Mouse (Mus musculus): ENCODE measurements around the gene Fcgr4. TPM values are rescaled to one million over a fixed set of nuclear protein-coding genes. Genes with fewer than 3 reads are reported as not detected.

Gene Fcgr4
- total and polyA plus RNA-seq, 3 experiments: not detected

DNA sequence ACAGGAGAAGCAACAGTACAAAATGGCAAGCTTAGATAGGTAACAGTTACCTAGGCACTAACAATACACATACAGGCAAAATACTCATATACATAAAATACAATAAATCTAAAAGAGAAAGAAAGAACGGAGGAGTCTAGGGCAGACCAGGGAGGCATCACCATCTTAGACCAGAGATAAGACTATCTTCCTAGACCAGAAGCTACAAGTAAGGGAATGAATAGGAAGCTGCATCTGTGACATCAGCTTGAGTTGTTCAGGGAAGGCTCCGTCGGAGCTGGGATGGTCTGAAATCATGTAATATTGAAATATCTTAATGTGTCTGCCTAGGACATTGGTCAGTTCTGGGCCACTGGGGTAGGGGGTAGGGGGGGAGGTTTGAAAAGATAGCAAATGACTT, 13.0 kb downstream of the Fcgr4 start:
- DNase-seq (ENCODE audit: low read depth, low spot score): peak; percentile 62
- Histone ChIP-seq H3K79me2 (ENCODE audit: control insufficient read depth, insufficient read depth, low read length, poor library complexity) (no peaks in the 10 kb centered on the region), H3K9me3 (replicated peaks; ENCODE audit: insufficient read depth, low read length) (no peaks in the 10 kb centered on the region), H3K4me1 (ENCODE audit: control insufficient read depth in 1 of 2, insufficient read depth in 2 of 2, low read length in 2 of 2) (peaks cover 0 to 3% of the 10 kb centered on the region in 2 experiments; a peak in 1 of 4 replicates), H3K27me3 (ENCODE audit: control insufficient read depth in 1 of 2, insufficient read depth in 2 of 2, low read length in 2 of 2) (no peaks in the 10 kb centered on the region), H3K9ac (ENCODE audit: control insufficient read depth, low read depth, low read length, poor library complexity, severe bottlenecking) (no peak overlapping the region), H3K4me3 (ENCODE audit: control insufficient read depth in 1 of 2, insufficient read depth in 1 of 2, low read depth in 2 of 2, low read length in 2 of 2) (peak overlapping the region in 1 of 2 experiments; percentile 53; a peak in 1 of 4 replicates), H3K36me3 (ENCODE audit: control insufficient read depth in 1 of 2, insufficient read depth in 2 of 2, low read length in 2 of 2) (peaks cover 0 to 13% of the 10 kb centered on the region in 2 experiments; a peak in 2 of 4 replicates), H3K27ac (ENCODE audit: control insufficient read depth, low read depth, low read length) (0 out of 2 replicates have a peak overlapping the region, but pooled peaks have one; percentile 32)
- no peak for TF ChIP-seq MAX (IDR thresholded peaks at IDR 0.05; ENCODE audit: low read length)
- TF ChIP-seq GATA1 (IDR thresholded peaks at IDR 0.05; ENCODE audit: low read depth, low read length): peak; percentile 79
- TF ChIP-seq ZC3H11A (IDR thresholded peaks at IDR 0.05; ENCODE audit: low read depth, low read length): no peak
- TF ChIP-seq TAL1 (IDR thresholded peaks at IDR 0.05; ENCODE audit: low read length): peak; percentile 65

DNA sequence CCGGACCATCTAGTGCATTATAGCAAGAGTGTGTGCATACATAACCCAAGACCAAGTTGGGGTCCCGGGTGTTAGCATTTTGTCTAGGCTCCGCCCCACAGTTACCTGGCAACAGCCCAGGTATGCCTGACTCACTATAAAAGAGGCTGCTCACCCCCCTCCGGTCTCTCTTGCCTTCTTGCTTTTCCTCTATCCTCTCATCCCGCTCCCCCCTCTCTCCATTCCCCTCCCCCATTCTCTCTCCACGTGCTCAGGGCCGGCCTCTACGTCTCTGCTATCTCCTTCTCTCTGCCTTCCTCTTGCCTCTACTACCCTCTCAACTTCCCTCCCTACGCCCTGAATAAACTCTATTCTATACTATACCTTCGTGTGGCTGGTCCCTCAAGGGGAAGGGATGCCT, 14.0 kb downstream of the Fcgr4 start:
- H3K9ac ChIP-seq (ENCODE audit: control insufficient read depth, low read depth, low read length, poor library complexity, severe bottlenecking): peak overlapping the region; percentile 57
- H3K27ac ChIP-seq (ENCODE audit: control insufficient read depth, low read depth, low read length): peak overlapping the region; percentile 38
- TF ChIP-seq KAT2A (conservative IDR thresholded peaks at IDR 0.05; ENCODE audit: low read depth, low read length): no peak
- no peak for TF ChIP-seq MYB (IDR thresholded peaks at IDR 0.05; ENCODE audit: low read depth, low read length)
- no peak for TF ChIP-seq USF1 (IDR thresholded peaks at IDR 0.05; ENCODE audit: low read depth, low read length)
- no peak for TF ChIP-seq MEF2A (IDR thresholded peaks at IDR 0.05; ENCODE audit: extremely low read depth, insufficient replicate concordance, low read depth, low read length, poor library complexity, severe bottlenecking)
- no peak for TF ChIP-seq NELFE (IDR thresholded peaks at IDR 0.05; ENCODE audit: low read depth, low read length)
- TF ChIP-seq POLR2AphosphoS2 (IDR thresholded peaks at IDR 0.05; ENCODE audit: low read length): no peak
- TF ChIP-seq USF2 (IDR thresholded peaks at IDR 0.05; ENCODE audit: borderline replicate concordance in 1 of 2, insufficient read depth in 1 of 2, low read depth in 1 of 2, low read length in 2 of 2): no peak
- no peak for TF ChIP-seq CHD1 (IDR thresholded peaks at IDR 0.05; ENCODE audit: low read depth, low read length)
- no peak for TF ChIP-seq RCOR1 (IDR thresholded peaks at IDR 0.05; ENCODE audit: low read depth, low read length)
- no peak for TF ChIP-seq CHD2 (IDR thresholded peaks at IDR 0.05; ENCODE audit: low read length)
- no peak for TF ChIP-seq ZC3H11A (IDR thresholded peaks at IDR 0.05; ENCODE audit: low read depth, low read length)
- TF ChIP-seq ZMIZ1 (IDR thresholded peaks at IDR 0.05; ENCODE audit: low read depth, low read length): no peak
- no peak for TF ChIP-seq MAZ (IDR thresholded peaks at IDR 0.05; ENCODE audit: low read depth, low read length)
- TF ChIP-seq POLR2AphosphoS5 (IDR thresholded peaks at IDR 0.05; ENCODE audit: borderline replicate concordance, low read depth, low read length): no peak
- TF ChIP-seq MYC (IDR thresholded peaks at IDR 0.05; ENCODE audit: low read depth, low read length): no peak
- no peak for TF ChIP-seq SIN3A (IDR thresholded peaks at IDR 0.05; ENCODE audit: low read length)
- TF ChIP-seq CTCF (IDR thresholded peaks at IDR 0.05 in 2 of 3, conservative IDR thresholded peaks at IDR 0.05 in 1 of 3; ENCODE audit: control insufficient read depth in 1 of 3, insufficient read depth in 1 of 3, low read depth in 2 of 3, low read length in 3 of 3, poor library complexity in 1 of 3, severe bottlenecking in 1 of 3): no peak
- no peak for TF ChIP-seq JUND (IDR thresholded peaks at IDR 0.05; ENCODE audit: low read depth, low read length)
- peak overlapping the region; percentile 53 to 55 for H3K4me3 ChIP-seq (ENCODE audit: control insufficient read depth in 1 of 2, insufficient read depth in 1 of 2, low read depth in 2 of 2, low read length in 2 of 2)
- no peaks in the 10 kb centered on the region for H3K27me3 ChIP-seq (ENCODE audit: control insufficient read depth in 1 of 2, insufficient read depth in 2 of 2, low read length in 2 of 2)
- H3K79me2 ChIP-seq (ENCODE audit: control insufficient read depth, insufficient read depth, low read length, poor library complexity): no peaks in the 10 kb centered on the region
- H3K4me1 ChIP-seq (ENCODE audit: control insufficient read depth in 1 of 2, insufficient read depth in 2 of 2, low read length in 2 of 2): peaks cover 0 to 3% of the 10 kb centered on the region in 2 experiments; a peak in 1 of 4 replicates
- peak; percentile 57 for DNase-seq (ENCODE audit: low read depth, low spot score)
- no peaks in the 10 kb centered on the region for H3K9me3 ChIP-seq (replicated peaks; ENCODE audit: insufficient read depth, low read length)
- H3K36me3 ChIP-seq (ENCODE audit: control insufficient read depth in 1 of 2, insufficient read depth in 2 of 2, low read length in 2 of 2): peaks cover 0 to 13% of the 10 kb centered on the region in 2 experiments; a peak in 2 of 4 replicates

All from MEL (cell line).